Mouse (Mus musculus) midbrain, embryonic 11.5 days (tissue): Measurements from ENCODE around the gene Eps8. TPM values are rescaled to one million over a fixed set of nuclear protein-coding genes. Genes with fewer than 3 reads are reported as not detected.

Experiments
- ATAC-seq: fragments of 200-750 bp; cut with Nextera tagmentation; 2 replicates; pipeline ENCODE4 v1.8.0; 2017; ENCODE audit warnings: moderate TSS enrichment, moderate library complexity; ENCODE audit not compliant: low FRiP score
- DNase-seq: peaks from one replicate; pipeline ENCODE4 v3.0.0; 2015; ENCODE audit warnings: low spot score; ENCODE audit errors: missing footprints
- H3K27ac ChIP-seq: fragments of 300-500 bp; sonication (generic); 2 replicates; pipeline ENCODE4 v1.5.1; 2014; ENCODE audit warnings: low read depth, low read length
- H3K27me3 ChIP-seq: fragments of 300-500 bp; sonication (generic); 2 replicates; pipeline ENCODE4 v1.6.1; 2014; ENCODE audit warnings: mild to moderate bottlenecking, low read length, moderate library complexity, mixed read lengths; ENCODE audit not compliant: control insufficient read depth, insufficient read depth
- H3K36me3 ChIP-seq: fragments of 300-500 bp; sonication (generic); 2 replicates; pipeline ENCODE4 v1.6.1; 2014; ENCODE audit warnings: mild to moderate bottlenecking, low read length, moderate library complexity, mixed read lengths; ENCODE audit not compliant: control insufficient read depth, insufficient read depth
- H3K4me1 ChIP-seq: fragments of 300-500 bp; sonication (generic); 2 replicates; pipeline ENCODE4 v1.6.1; 2014; ENCODE audit warnings: low read length; ENCODE audit not compliant: control insufficient read depth, insufficient read depth
- H3K4me2 ChIP-seq: fragments of 300-500 bp; sonication (generic); 2 replicates; pipeline ENCODE4 v1.6.1; 2014; ENCODE audit warnings: mild to moderate bottlenecking, moderate library complexity
- H3K4me3 ChIP-seq: fragments of 300-500 bp; sonication (generic); 2 replicates; pipeline ENCODE4 v1.5.1; 2014; ENCODE audit warnings: low read depth, low read length
- H3K9ac ChIP-seq: fragments of 300-500 bp; sonication (generic); 2 replicates; pipeline ENCODE4 v1.6.1; 2014; ENCODE audit warnings: low read length
- H3K9me3 ChIP-seq: fragments of 300-500 bp; sonication (generic); 2 replicates; pipeline ENCODE4 v1.6.1; 2016; ENCODE audit warnings: low read length; ENCODE audit not compliant: control insufficient read depth
- WGBS: fragments of 180-500 bp; shearing (Covaris S2); extraction: QIAGEN DNeasy Blood & Tissue Kit; methylation state at CpG from one replicate; pipeline ENCODE4 v1.1.7; 2014; 5-methylcytosine and 5-hydroxymethylcytosine counted together
- polyA plus RNA-seq: library from polyadenylated mRNA; unstranded; fragments of >200 nt; fragmentation: Nextera tagmentation; extraction: Ambion mirVana; gene quantifications from 2 replicates; pipeline ENCODE4 v1.2.1, GENCODE M21; 2014

The Eps8 gene
- polyA plus RNA-seq, 1 experiment from 2014 or later, result 6.8 TPM

GRCm38 (mm10) chr6:137512753-137513152 is 141.9 kb downstream of the Eps8 start:
- 86% methylated on average over 5 of the region's 5 CpGs for WGBS
- no peaks in the 10 kb centered on the region for H3K27me3 ChIP-seq
- H3K4me3 ChIP-seq, result no peak overlapping the region
- no peaks in the 10 kb centered on the region for H3K4me1 ChIP-seq
- H3K27ac ChIP-seq, result no peak overlapping the region
- H3K4me2 ChIP-seq, result no peak overlapping the region
- no peaks in the 10 kb centered on the region for H3K9me3 ChIP-seq
- H3K9ac ChIP-seq, result no peak overlapping the region
- no peaks in the 10 kb centered on the region for H3K36me3 ChIP-seq
- peak; percentile 21 for DNase-seq
- no peak for ATAC-seq

DNA sequence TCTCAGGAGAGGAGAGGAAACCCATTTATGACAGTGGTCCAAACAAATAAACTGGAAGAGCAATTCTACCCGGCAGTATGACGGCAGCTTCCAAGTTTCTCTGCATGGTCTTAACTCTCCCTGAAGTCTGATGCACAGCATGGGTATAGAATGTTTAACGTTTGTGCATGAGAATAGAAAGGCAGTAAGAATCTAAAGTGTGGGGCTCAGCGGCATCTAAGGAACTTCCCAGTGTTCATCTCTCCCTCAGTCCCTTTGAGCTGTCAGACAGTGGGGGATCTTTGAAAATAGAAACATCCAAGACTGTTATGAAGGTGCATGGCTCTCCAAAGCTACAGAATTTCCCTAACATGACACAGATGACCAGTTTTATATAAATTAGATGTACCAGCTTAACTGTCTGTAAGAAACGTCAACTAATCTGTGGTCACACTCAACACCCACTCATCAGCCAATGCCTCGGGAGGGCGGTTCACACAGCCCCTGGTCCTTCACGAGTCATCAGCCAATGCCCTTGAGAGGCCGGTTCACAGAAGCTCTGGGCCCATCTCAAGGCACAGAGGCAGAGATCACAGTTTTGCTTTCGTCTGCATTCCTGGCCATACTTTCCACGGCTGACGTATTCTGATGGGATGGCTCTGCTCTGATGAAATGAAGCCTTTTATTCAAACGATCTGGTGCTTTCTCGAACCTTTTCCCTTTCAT is 145.2 kb downstream of the Eps8 start:
- Histone ChIP-seq H3K27ac (no peak overlapping the region), H3K27me3 (no peaks in the 10 kb centered on the region), H3K36me3 (no peaks in the 10 kb centered on the region), H3K4me1 (no peaks in the 10 kb centered on the region), H3K4me2 (no peak overlapping the region), H3K9me3 (no peaks in the 10 kb centered on the region), H3K9ac (no peak overlapping the region), H3K4me3 (no peak overlapping the region)
- ATAC-seq, result no peak
- peak; percentile 45 for DNase-seq
- WGBS, result 82% methylated on average over 14 of the region's 14 CpGs

GRCm38 (mm10) chr6:137508936-137509335 is 145.7 kb downstream of the Eps8 start:
- H3K9ac ChIP-seq, result no peak overlapping the region
- no peaks in the 10 kb centered on the region for H3K36me3 ChIP-seq
- WGBS, result 92% methylated on average over 19 of the region's 19 CpGs
- no peak overlapping the region for H3K4me3 ChIP-seq
- DNase-seq, result peak; percentile 59
- no peak overlapping the region for H3K27ac ChIP-seq
- ATAC-seq, result no peak
- no peaks in the 10 kb centered on the region for H3K27me3 ChIP-seq
- H3K9me3 ChIP-seq, result no peaks in the 10 kb centered on the region
- H3K4me1 ChIP-seq, result no peaks in the 10 kb centered on the region
- H3K4me2 ChIP-seq, result no peak overlapping the region

GRCm38 (mm10) chr6:137506563-137506962 is 148.1 kb downstream of the Eps8 start:
- DNase-seq (peak; percentile 8), ATAC-seq (no peak)
- Histone ChIP-seq H3K9me3 (no peaks in the 10 kb centered on the region), H3K9ac (no peak overlapping the region), H3K36me3 (no peaks in the 10 kb centered on the region), H3K4me2 (no peak overlapping the region), H3K4me1 (no peaks in the 10 kb centered on the region), H3K4me3 (no peak overlapping the region), H3K27me3 (no peaks in the 10 kb centered on the region), H3K27ac (no peak overlapping the region)
- 92% methylated on average over 7 of the region's 7 CpGs for WGBS

- H3K4me2 ChIP-seq, result no peak overlapping the region
- H3K27me3 ChIP-seq, result no peaks in the 10 kb centered on the region
- H3K4me3 ChIP-seq, result no peak overlapping the region
- H3K36me3 ChIP-seq, result no peaks in the 10 kb centered on the region
- no peaks in the 10 kb centered on the region for H3K4me1 ChIP-seq
- ATAC-seq, result no peak
- H3K9ac ChIP-seq, result no peak overlapping the region
- no peaks in the 10 kb centered on the region for H3K9me3 ChIP-seq
- H3K27ac ChIP-seq, result no peak overlapping the region
- DNase-seq, result peak; percentile 70
- WGBS, result 87% methylated on average over 3 of the region's 3 CpGs
Observed at GRCm38 (mm10) chr6:137505555-137506227, 149.0 kb downstream of the Eps8 start.

DNA sequence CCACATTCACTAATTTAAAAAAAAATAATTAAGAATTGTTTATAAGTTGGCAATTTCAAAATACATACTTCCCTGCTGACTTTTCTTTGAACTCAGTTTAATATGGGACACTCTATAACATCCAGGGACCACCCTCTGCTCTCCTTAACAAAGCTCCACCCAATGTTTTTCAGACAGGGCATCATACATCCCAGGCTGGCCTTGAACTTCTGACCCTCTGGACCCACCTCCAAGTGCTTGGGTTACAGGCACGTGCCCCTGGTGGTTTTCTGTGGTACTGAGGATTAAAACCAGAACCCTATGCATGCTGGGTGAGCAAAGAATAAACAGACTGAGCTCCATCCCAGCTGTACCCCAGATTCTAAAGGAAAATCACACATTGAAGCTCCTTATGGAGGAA is 150.6 kb downstream of the Eps8 start:
- Histone ChIP-seq H3K27ac (no peak overlapping the region), H3K27me3 (no peaks in the 10 kb centered on the region), H3K36me3 (no peaks in the 10 kb centered on the region), H3K9ac (no peak overlapping the region), H3K4me3 (no peak overlapping the region), H3K4me1 (no peaks in the 10 kb centered on the region), H3K4me2 (no peak overlapping the region), H3K9me3 (no peaks in the 10 kb centered on the region)
- DNase-seq (no peak), ATAC-seq (no peak)
- 63% methylated on average over 1 of the region's 1 CpGs for WGBS

- no peak overlapping the region for H3K4me2 ChIP-seq
- no peaks in the 10 kb centered on the region for H3K36me3 ChIP-seq
- H3K4me1 ChIP-seq, result no peaks in the 10 kb centered on the region
- no peak overlapping the region for H3K9ac ChIP-seq
- 82% methylated on average over 8 of the region's 8 CpGs for WGBS
- H3K9me3 ChIP-seq, result no peaks in the 10 kb centered on the region
- DNase-seq (peak; percentile 60), ATAC-seq (no peak)
- no peak overlapping the region for H3K4me3 ChIP-seq
- H3K27me3 ChIP-seq, result no peaks in the 10 kb centered on the region
- no peak overlapping the region for H3K27ac ChIP-seq
Observed at GRCm38 (mm10) chr6:137503462-137503861, 151.2 kb downstream of the Eps8 start.

DNA sequence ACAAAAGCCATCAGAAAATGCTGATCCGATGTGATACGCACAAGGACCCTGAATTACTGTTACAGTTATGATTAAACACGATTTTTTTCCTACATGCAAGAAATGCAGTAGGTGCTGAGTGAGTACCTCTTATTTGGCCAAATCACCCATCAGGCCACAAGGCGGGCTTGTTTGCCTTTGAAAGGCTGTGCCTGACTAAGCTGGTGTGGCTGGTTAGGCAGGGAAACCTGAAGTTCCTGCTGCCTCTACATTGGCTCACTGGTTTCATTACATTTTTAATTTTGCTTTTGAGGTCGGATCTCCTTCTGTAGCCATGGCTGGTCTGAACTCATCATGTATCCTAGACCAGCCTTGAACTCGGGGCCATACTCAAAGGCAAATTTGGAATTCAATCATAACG is 151.7 kb downstream of the Eps8 start:
- no peak overlapping the region for H3K4me2 ChIP-seq
- ATAC-seq (no peak), DNase-seq (no peak)
- H3K4me3 ChIP-seq, result no peak overlapping the region
- no peak overlapping the region for H3K9ac ChIP-seq
- no peaks in the 10 kb centered on the region for H3K36me3 ChIP-seq
- H3K27ac ChIP-seq, result no peak overlapping the region
- 88% methylated on average over 7 of the region's 7 CpGs for WGBS
- H3K9me3 ChIP-seq, result no peaks in the 10 kb centered on the region
- no peaks in the 10 kb centered on the region for H3K4me1 ChIP-seq
- H3K27me3 ChIP-seq, result no peaks in the 10 kb centered on the region

- no peak for ATAC-seq
- Histone ChIP-seq H3K4me1 (no peaks in the 10 kb centered on the region), H3K4me2 (no peak overlapping the region), H3K9ac (no peak overlapping the region), H3K9me3 (no peaks in the 10 kb centered on the region), H3K36me3 (no peaks in the 10 kb centered on the region), H3K27ac (no peak overlapping the region), H3K4me3 (no peak overlapping the region), H3K27me3 (no peaks in the 10 kb centered on the region)
- DNase-seq, result peak; percentile 39
- 80% methylated on average over 6 of the region's 6 CpGs for WGBS
Observed at GRCm38 (mm10) chr6:137498781-137499180, 155.9 kb downstream of the Eps8 start.
